ENCODE assay signal across 8 mouse cellular contexts in genomic region chr2:31572915-31573635, GRCm38 (mm10). TPM values are rescaled to one million over a fixed set of nuclear protein-coding genes. Genes with fewer than 3 reads are reported as not detected.
DNase-seq lines count a peak whose midpoint lies in the region; ATAC-seq and TF ChIP-seq lines count a peak whose summit lies in the region.

No protein-coding gene starts in this region.

- peaks cover 47% of the 10 kb centered on the region for H3K79me2 ChIP-seq in MEL (ENCODE audit: control insufficient read depth, insufficient read depth, low read length, poor library complexity)

- no peak for TF ChIP-seq EP300 in MEL (IDR thresholded peaks at IDR 0.05; ENCODE audit: low read depth in 1 of 2, low read length in 2 of 2)

- DNase-seq in kidney, adult 8-10 months: peak; percentile 6 to 21
- no peak for DNase-seq in kidney, adult 11 months
- DNase-seq in MEL (ENCODE audit: low read depth, low spot score): peak; percentile 43
- DNase-seq in lung, postnatal 36 days: peak; percentile 24
- no peak for DNase-seq in urinary bladder, postnatal 14 days (ENCODE audit: low spot score)
- DNase-seq in layer of hippocampus, postnatal 10 days (ENCODE audit: low spot score in 2 of 2): no peak

- 3% methylated on average over 40 of the region's 41 CpGs for WGBS in hindbrain, embryonic 16.5 days

- H3K27ac ChIP-seq in MEL (ENCODE audit: control insufficient read depth, low read depth, low read length): peak overlapping the region; percentile 55
- H3K27ac ChIP-seq in cortical plate, adult 2 months (ENCODE audit: insufficient read depth, low read length): peak overlapping the region; percentile 54; the same call in 1 of the 2 replicates
- H3K27ac ChIP-seq in hindbrain, embryonic 16.5 days (ENCODE audit: low read depth, low read length): peak overlapping the region; percentile 65

- TF ChIP-seq RAD21 in MEL (IDR thresholded peaks at IDR 0.05; ENCODE audit: low read depth, low read length): no peak

- ATAC-seq in hindbrain, embryonic 16.5 days: no peak

- no peak for TF ChIP-seq CTCF in MEL (IDR thresholded peaks at IDR 0.05 in 2 of 3, conservative IDR thresholded peaks at IDR 0.05 in 1 of 3; ENCODE audit: control insufficient read depth in 1 of 3, insufficient read depth in 1 of 3, low read depth in 2 of 3, low read length in 3 of 3, poor library complexity in 1 of 3, severe bottlenecking in 1 of 3)
- TF ChIP-seq CTCF in cortical plate, adult 2 months (IDR thresholded peaks at IDR 0.05; ENCODE audit: extremely low read depth, insufficient read depth, low read length): no peak

- H3K27me3 ChIP-seq in MEL (ENCODE audit: control insufficient read depth in 1 of 2, insufficient read depth in 2 of 2, low read length in 2 of 2): peaks cover 5 to 6% of the 10 kb centered on the region in 2 experiments
- peaks cover 6% of the 10 kb centered on the region for H3K27me3 ChIP-seq in hindbrain, embryonic 16.5 days (replicated peaks; ENCODE audit: control insufficient read depth, insufficient read depth, low read length)

- H3K9me3 ChIP-seq in MEL (replicated peaks; ENCODE audit: insufficient read depth, low read length): no peaks in the 10 kb centered on the region
- H3K9me3 ChIP-seq in hindbrain, embryonic 16.5 days (ENCODE audit: control insufficient read depth, low read length): no peaks in the 10 kb centered on the region

- H3K36me3 ChIP-seq in MEL (ENCODE audit: control insufficient read depth in 1 of 2, insufficient read depth in 2 of 2, low read length in 2 of 2): peaks cover 2 to 10% of the 10 kb centered on the region in 2 experiments; a peak in 3 of 4 replicates
- no peaks in the 10 kb centered on the region for H3K36me3 ChIP-seq in hindbrain, embryonic 16.5 days (ENCODE audit: control insufficient read depth, insufficient read depth, low read length)

- peak overlapping the region; percentile 98 for H3K4me2 ChIP-seq in hindbrain, embryonic 16.5 days (ENCODE audit: low read length)

- peak overlapping the region; percentile 94 for H3K9ac ChIP-seq in MEL (ENCODE audit: control insufficient read depth, low read depth, low read length, poor library complexity, severe bottlenecking)
- peak overlapping the region; percentile 95 for H3K9ac ChIP-seq in hindbrain, embryonic 16.5 days (ENCODE audit: low read depth, low read length)

- peak overlapping the region; percentile 89 for H3K4me3 ChIP-seq in MEL (ENCODE audit: control insufficient read depth in 1 of 2, insufficient read depth in 1 of 2, low read depth in 2 of 2, low read length in 2 of 2)
- peak overlapping the region; percentile 45 for H3K4me3 ChIP-seq in cortical plate, adult 2 months (ENCODE audit: insufficient read depth, low read length)
- peak overlapping the region; percentile 71 for H3K4me3 ChIP-seq in hindbrain, embryonic 16.5 days (ENCODE audit: low read length)

- no peak for TF ChIP-seq POLR2A in MEL (IDR thresholded peaks at IDR 0.05; ENCODE audit: control insufficient read depth in 1 of 2, insufficient read depth in 1 of 2, low read depth in 1 of 2, low read length in 2 of 2, poor library complexity in 1 of 2)
- TF ChIP-seq POLR2A in cortical plate, adult 2 months (IDR thresholded peaks at IDR 0.05; ENCODE audit: extremely low read depth, insufficient read depth, low read length): no peak

- H3K4me1 ChIP-seq in MEL (ENCODE audit: control insufficient read depth in 1 of 2, insufficient read depth in 2 of 2, low read length in 2 of 2): peaks cover 0 to 14% of the 10 kb centered on the region in 2 experiments; a peak in 2 of 4 replicates
- peaks cover 4% of the 10 kb centered on the region; the same call in 1 of the 2 replicates for H3K4me1 ChIP-seq in cortical plate, adult 2 months (ENCODE audit: control insufficient read depth, insufficient read depth, low read length)
- H3K4me1 ChIP-seq in hindbrain, embryonic 16.5 days (ENCODE audit: control insufficient read depth, insufficient read depth, low read depth, low read length): peaks cover 17% of the 10 kb centered on the region

TF ChIP-seq in MEL, 35 proteins besides CTCF, POLR2A, EP300 and RAD21:
- TF ChIP-seq GATA1 (IDR thresholded peaks at IDR 0.05; ENCODE audit: low read depth, low read length) (no peak), ELF1 (IDR thresholded peaks at IDR 0.05; ENCODE audit: low read depth, low read length) (no peak), MXI1 (IDR thresholded peaks at IDR 0.05; ENCODE audit: low read depth, low read length) (no peak), MAZ (IDR thresholded peaks at IDR 0.05; ENCODE audit: low read depth, low read length) (no peak; the same call in 1 of the 2 replicates), MAX (IDR thresholded peaks at IDR 0.05; ENCODE audit: low read length) (no peak), CHD2 (IDR thresholded peaks at IDR 0.05; ENCODE audit: low read length) (no peak), HCFC1 (IDR thresholded peaks at IDR 0.05; ENCODE audit: low read depth, low read length) (no peak), E2F4 (IDR thresholded peaks at IDR 0.05; ENCODE audit: borderline replicate concordance, low read depth, low read length) (no peak), SMC3 (IDR thresholded peaks at IDR 0.05; ENCODE audit: low read depth, low read length) (no peak), NRF1 (IDR thresholded peaks at IDR 0.05; ENCODE audit: insufficient read depth, low read depth, low read length, poor library complexity, severe bottlenecking) (no peak), USF2 (IDR thresholded peaks at IDR 0.05; ENCODE audit: borderline replicate concordance in 1 of 2, insufficient read depth in 1 of 2, low read depth in 1 of 2, low read length in 2 of 2) (no peak), MYC (IDR thresholded peaks at IDR 0.05; ENCODE audit: low read depth, low read length) (no peak), MEF2A (IDR thresholded peaks at IDR 0.05; ENCODE audit: extremely low read depth, insufficient replicate concordance, low read depth, low read length, poor library complexity, severe bottlenecking) (no peak)

RNA-seq across cellular contexts. Expression of gene Fubp3, which starts 0.6 kb away (rescaled TPM):
- 42.2 and 44.7 TPM in 2 replicates for total RNA-seq in MEL (2012; rRNA removed)
- polyA plus RNA-seq in MEL (2012; ENCODE audit: insufficient read depth in 1 of 2, insufficient read length in 2 of 2, low read depth in 1 of 2, low replicate concordance in 2 of 2, missing spikeins in 1 of 2): 10 to 100 TPM in 1 of 2 experiments, not detected in 1; 80.0 TPM
- polyA plus RNA-seq in cortical plate, adult 2 months (2012; rRNA removed): 35.1 and 39.2 TPM in 2 replicates
- polyA plus RNA-seq in hindbrain, embryonic 16.5 days (2015; fragmentation: Nextera tagmentation; extraction: Ambion mirVana): 42.8 and 44.2 TPM in 2 replicates
- total RNA-seq in layer of hippocampus, postnatal 10 days (2021): 10 to 100 TPM; 45.8 to 50.1 TPM

Comparison
In these comparisons a context has a peak if more than half of its experiments do, and no peak if none do; other contexts are left out.
1. DNase-seq: peak in kidney, adult 8-10 months (2 of 2), MEL (single experiment) and lung, postnatal 36 days (single experiment); none in kidney, adult 11 months (single experiment), urinary bladder, postnatal 14 days (single experiment) and layer of hippocampus, postnatal 10 days (0 of 2).
2. Peak in every context shown above with its lines, with median percentiles within 50 percentile points of each other: H3K27ac ChIP-seq and H3K4me3 ChIP-seq.